Mouse (Mus musculus): ENCODE data around the gene Vmn1r217. TPM values are rescaled to one million over a fixed set of nuclear protein-coding genes. Genes with fewer than 3 reads are reported as not detected.
"Not testable (repeated sequence)": the region's sequence is repeated elsewhere in the genome, so short reads cannot be mapped to it uniquely, and the experiment has no call there.

Vmn1r217 gene
- total RNA-seq (2021) = not detected

- DNase-seq (ENCODE audit: extremely low spot score in 1 of 2, low spot score in 1 of 2) = not testable (repeated sequence)
Observed at GRCm38 (mm10) chr13:23118126-23118525, at the start of gene Vmn1r217. Gene Vmn1r217, minus strand, starts transcription at chr13:23118226.

GRCm38 (mm10) chr13:23166471-23166870 is 48.4 kb upstream of the Vmn1r217 start:
- not testable (repeated sequence) for DNase-seq (ENCODE audit: extremely low spot score in 1 of 2, low spot score in 1 of 2)

GRCm38 (mm10) chr13:23159012-23159411 is 41.0 kb upstream of the Vmn1r217 start, which contains the start of gene Vmn1r219:
Gene Vmn1r219, plus strand, starts transcription at chr13:23159312.
- no peak for DNase-seq (ENCODE audit: extremely low spot score in 1 of 2, low spot score in 1 of 2)

- no peak for DNase-seq (ENCODE audit: extremely low spot score in 1 of 2, low spot score in 1 of 2)
Observed at GRCm38 (mm10) chr13:23157848-23158247, 39.8 kb upstream of the Vmn1r217 start.

- DNase-seq (ENCODE audit: extremely low spot score in 1 of 2, low spot score in 1 of 2) = peak in 1 of 2 experiments; percentile 18
Observed at GRCm38 (mm10) chr13:23138880-23139279, 20.9 kb upstream of the Vmn1r217 start.

GRCm38 (mm10) chr13:23133501-23133900 is 15.5 kb upstream of the Vmn1r217 start:
- DNase-seq (ENCODE audit: extremely low spot score in 1 of 2, low spot score in 1 of 2) = no peak

GRCm38 (mm10) chr13:23133099-23133498 is 15.1 kb upstream of the Vmn1r217 start, which contains the start of gene Vmn1r218:
Gene Vmn1r218, plus strand, starts transcription at chr13:23133155.
- no peak for DNase-seq (ENCODE audit: extremely low spot score in 1 of 2, low spot score in 1 of 2)

GRCm38 (mm10) chr13:23120611-23121010 is 2.6 kb upstream of the Vmn1r217 start:
- no peak for DNase-seq (ENCODE audit: extremely low spot score in 1 of 2, low spot score in 1 of 2)

GRCm38 (mm10) chr13:23094386-23094785 is 23.6 kb downstream of the Vmn1r217 start:
- no peak for DNase-seq (ENCODE audit: extremely low spot score in 1 of 2, low spot score in 1 of 2)

- no peak for DNase-seq (ENCODE audit: extremely low spot score in 1 of 2, low spot score in 1 of 2)
Observed at GRCm38 (mm10) chr13:23069312-23069711, 48.7 kb downstream of the Vmn1r217 start.

- no peak for DNase-seq (ENCODE audit: extremely low spot score in 1 of 2, low spot score in 1 of 2)
Observed at GRCm38 (mm10) chr13:23067725-23068124, 50.3 kb downstream of the Vmn1r217 start, which contains the start of gene Vmn1r215. Gene Vmn1r215, plus strand, starts transcription at chr13:23068025.

GRCm38 (mm10) chr13:23057778-23058177 is 60.2 kb downstream of the Vmn1r217 start:
- DNase-seq (ENCODE audit: extremely low spot score in 1 of 2, low spot score in 1 of 2) = no peak

Other genes starting within 250 kb of the Vmn1r217 start
- gene Vmn1r212, start 234.0 kb downstream of the Vmn1r217 start, total RNA-seq (2021) = not detected
- not detected for gene Vmn1r213, start 110.6 kb downstream of the Vmn1r217 start, total RNA-seq (2021)
- not detected for gene Vmn1r214, start 87.8 kb downstream of the Vmn1r217 start, total RNA-seq (2021)
- gene Vmn1r215, start 50.2 kb downstream of the Vmn1r217 start, total RNA-seq (2021) = not detected
- gene Vmn1r218, start 14.9 kb upstream of the Vmn1r217 start, total RNA-seq (2021) = not detected
- gene Vmn1r219, start 41.1 kb upstream of the Vmn1r217 start, total RNA-seq (2021) = not detected
- not detected for gene Vmn1r220, start 69.7 kb upstream of the Vmn1r217 start, total RNA-seq (2021)
- not detected for gene Vmn1r221, start 95.9 kb upstream of the Vmn1r217 start, total RNA-seq (2021)
- not detected for gene Vmn1r222, start 117.7 kb upstream of the Vmn1r217 start, total RNA-seq (2021)
- gene Vmn1r223, start 128.9 kb upstream of the Vmn1r217 start, total RNA-seq (2021) = not detected